Mouse (Mus musculus) stomach, adult 2 months (tissue): ENCODE results near the gene Alox12b. TPM values are rescaled to one million over a fixed set of nuclear protein-coding genes. Genes with fewer than 3 reads are reported as not detected.

Experiments
- polyA plus RNA-seq: library from polyadenylated mRNA; depleted of rRNA; stranded (reverse); fragments of >200 nt; gene quantifications from 2 replicates; pipeline ENCODE4 v1.2.3, GENCODE M21; 2012; rRNA removed

Gene Alox12b
- polyA plus RNA-seq: 27.0 and 30.6 TPM in 2 replicates

DNA sequence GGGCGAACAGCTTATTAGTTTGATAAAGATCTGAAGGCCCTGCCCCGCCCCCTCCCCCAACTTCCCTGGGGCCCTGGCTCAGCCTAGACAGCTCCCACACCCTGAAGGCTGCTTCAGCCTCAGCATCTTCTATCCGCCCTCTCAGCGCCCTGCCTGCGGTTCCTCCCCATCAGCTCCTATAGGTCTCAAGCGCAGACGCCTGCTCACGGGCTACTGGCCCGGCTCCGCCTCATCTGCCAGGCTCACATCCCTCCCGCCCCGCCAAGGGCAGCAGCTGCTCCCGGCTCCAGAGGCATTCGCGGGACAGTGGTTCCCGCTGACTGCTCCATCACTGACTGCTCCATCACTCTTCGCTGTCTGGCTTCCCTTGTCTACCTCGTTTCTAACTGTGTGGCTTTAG lies at the start of gene Alox12b:
Alox12b (plus strand) TSS at position 190 of the 400 bp plus-strand sequence.

DNA sequence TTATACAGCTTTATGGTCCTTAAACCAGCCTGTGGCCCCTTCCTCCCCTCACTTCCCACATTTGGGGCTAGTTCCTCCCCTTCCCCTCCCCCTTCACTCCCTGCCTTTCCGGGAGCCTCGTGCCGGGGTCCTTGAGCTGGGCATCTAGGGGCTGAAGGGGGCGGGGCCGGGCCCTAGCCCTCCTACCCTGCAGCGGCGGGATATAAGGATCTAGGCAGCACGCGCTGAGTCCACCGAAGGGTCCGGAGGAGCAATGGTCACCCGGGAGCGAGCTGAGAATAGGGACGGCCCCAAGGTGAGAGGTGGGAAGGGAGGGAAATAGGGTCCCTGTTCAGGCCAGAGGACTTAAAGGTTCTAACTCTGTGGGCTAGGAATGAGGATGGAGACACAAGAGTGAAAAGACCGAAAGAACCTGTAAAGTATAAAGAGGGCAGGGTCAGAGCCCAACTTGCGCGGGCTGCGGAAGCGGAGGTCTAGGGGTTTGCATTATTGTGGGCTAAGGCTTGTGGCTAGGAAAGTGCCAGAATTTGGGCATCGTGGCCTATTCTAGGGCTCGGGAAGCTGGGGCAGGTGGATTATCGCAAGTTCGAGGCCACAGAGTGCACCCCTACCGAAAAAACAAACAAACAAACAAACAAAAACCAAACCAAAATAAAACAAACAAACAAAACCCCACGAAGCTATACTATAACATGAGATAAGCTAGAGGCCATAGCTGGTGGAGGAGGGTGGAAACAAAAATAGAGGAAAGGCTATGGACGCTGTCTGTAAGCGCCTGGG lies 36.4 kb upstream of the Alox12b start, which contains the start of gene Hes7:
Hes7 (plus strand) TSS at position 184 of the 780 bp plus-strand sequence.

DNA sequence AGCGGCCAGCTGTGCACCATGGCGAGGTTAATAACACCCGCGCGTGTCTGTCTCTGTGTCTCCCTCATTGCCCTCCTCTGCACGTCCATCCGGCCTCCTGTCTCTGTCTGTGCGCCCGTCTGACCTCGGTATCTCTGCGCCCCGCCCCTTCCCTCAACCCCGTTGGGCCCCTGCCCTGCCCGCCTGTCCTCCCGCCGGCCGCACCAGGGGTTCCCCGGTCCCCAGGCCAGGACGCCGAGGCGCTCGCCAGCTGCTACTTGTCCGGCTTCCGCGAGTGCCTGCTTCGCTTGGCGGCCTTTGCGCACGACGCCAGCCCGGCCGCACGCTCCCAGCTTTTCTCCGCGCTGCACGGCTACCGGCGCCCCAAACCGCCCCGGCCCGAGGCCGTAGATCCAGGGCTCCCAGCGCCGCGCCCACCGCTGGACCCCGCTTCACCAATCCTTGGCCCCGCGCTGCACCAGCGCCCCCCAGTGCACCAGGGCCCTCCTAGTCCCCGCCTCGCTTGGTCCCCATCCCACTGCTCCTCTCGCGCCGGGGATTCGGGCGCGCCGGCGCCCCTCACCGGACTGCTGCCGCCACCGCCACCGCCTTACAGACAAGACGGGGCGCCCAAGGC lies 34.3 kb upstream of the Alox12b start, which contains the start of gene 9130213A22Rik:
9130213A22Rik (minus strand) TSS at position 254 of the 616 bp plus-strand sequence.

GRCm38 (mm10) chr11:69125852-69125918 lies 31.1 kb upstream of the Alox12b start, which contains the start of gene Aloxe3:
Gene Aloxe3 (plus strand): TSS chr11:69125896.

DNA sequence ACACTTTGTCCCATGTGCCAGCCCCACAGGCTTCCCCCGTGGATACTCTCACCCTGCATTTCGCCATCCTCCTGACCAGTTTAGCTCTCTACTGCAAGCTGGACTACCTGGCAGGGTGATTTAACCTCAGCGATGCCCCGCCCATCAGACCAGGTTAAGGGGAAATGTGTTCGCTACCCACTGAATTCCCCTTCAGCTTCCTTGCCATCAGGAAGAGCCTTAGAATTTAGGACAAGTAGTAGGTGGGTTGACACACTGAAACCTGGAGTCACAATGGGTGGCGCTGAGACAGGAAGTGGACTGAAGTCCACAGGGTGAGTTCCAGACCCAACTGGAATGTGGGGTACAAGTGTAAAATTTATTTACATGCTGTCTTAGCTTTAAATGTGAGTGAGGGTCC lies 41.0 kb downstream of the Alox12b start, which contains the start of gene Alox8:
Alox8 (minus strand) TSS at position 101 of the 400 bp plus-strand sequence.

Other genes starting within 250 kb of the Alox12b start
- gene Odf4, start 229.9 kb upstream of the Alox12b start, polyA plus RNA-seq: not detected in 2 replicates
- gene Arhgef15, start 199.5 kb upstream of the Alox12b start, polyA plus RNA-seq: 24.5 and 26.3 TPM in 2 replicates
- gene Slc25a35, start 188.9 kb upstream of the Alox12b start, polyA plus RNA-seq: 27.1 and 32.6 TPM in 2 replicates
- gene Rangrf, start 181.8 kb upstream of the Alox12b start, polyA plus RNA-seq: 17.9 and 21.9 TPM in 2 replicates
- gene Pfas, start 148.5 kb upstream of the Alox12b start, polyA plus RNA-seq: 3.1 and 4.6 TPM in 2 replicates
- 12.6 and 16.5 TPM in 2 replicates for gene Ctc1, start 141.1 kb upstream of the Alox12b start, polyA plus RNA-seq
- 16.9 and 18.1 TPM in 2 replicates for gene Aurkb, start 111.3 kb upstream of the Alox12b start, polyA plus RNA-seq
- gene Borcs6, start 97.3 kb upstream of the Alox12b start, polyA plus RNA-seq: 10.7 and 19.3 TPM in 2 replicates
- gene Tmem107, start 86.2 kb upstream of the Alox12b start, polyA plus RNA-seq: 15.9 and 17.7 TPM in 2 replicates
- gene Vamp2, start 68.5 kb upstream of the Alox12b start, polyA plus RNA-seq: 78.1 and 119 TPM in 2 replicates
- gene Per1, start 61.8 kb upstream of the Alox12b start, polyA plus RNA-seq: 9.6 and 9.8 TPM in 2 replicates
- 1.00 and 1.9 TPM in 2 replicates for gene Hes7, start 36.6 kb upstream of the Alox12b start, polyA plus RNA-seq
- gene 9130213A22Rik, start 34.4 kb upstream of the Alox12b start, polyA plus RNA-seq: 0.53 and 0.80 TPM in 2 replicates
- 35.1 and 49.7 TPM in 2 replicates for gene Aloxe3, start 31.1 kb upstream of the Alox12b start, polyA plus RNA-seq
- 0.18 TPM in 1 of 2 replicates, not detected in the other for gene Alox8, start 40.9 kb downstream of the Alox12b start, polyA plus RNA-seq
- gene Gucy2e, start 80.0 kb downstream of the Alox12b start, polyA plus RNA-seq: 0.02 TPM in 1 of 2 replicates, not detected in the other
- 2.4 and 2.7 TPM in 2 replicates for gene Cntrob, start 166.8 kb downstream of the Alox12b start, polyA plus RNA-seq
- 11.5 and 14.4 TPM in 2 replicates for gene Trappc1, start 167.0 kb downstream of the Alox12b start, polyA plus RNA-seq
- 0.76 and 1.3 TPM in 2 replicates for gene Kcnab3, start 169.3 kb downstream of the Alox12b start, polyA plus RNA-seq
- 1.6 and 12.4 TPM in 2 replicates for gene Rnf227, start 183.5 kb downstream of the Alox12b start, polyA plus RNA-seq
- 44.4 and 47.6 TPM in 2 replicates for gene Chd3, start 212.4 kb downstream of the Alox12b start, polyA plus RNA-seq
- gene Naa38, start 238.5 kb downstream of the Alox12b start, polyA plus RNA-seq: 96.6 and 133 TPM in 2 replicates
- gene Cyb5d1, start 238.6 kb downstream of the Alox12b start, polyA plus RNA-seq: 3.3 TPM in 2 replicates
- 22.8 and 37.9 TPM in 2 replicates for gene Tmem88, start 241.2 kb downstream of the Alox12b start, polyA plus RNA-seq